Mouse (Mus musculus): ENCODE results near the gene Cdrt4. TPM values are rescaled to one million over a fixed set of nuclear protein-coding genes. Genes with fewer than 3 reads are reported as not detected.

Gene Cdrt4
- total RNA-seq, 1 experiment from 2014 or later: not detected

DNA sequence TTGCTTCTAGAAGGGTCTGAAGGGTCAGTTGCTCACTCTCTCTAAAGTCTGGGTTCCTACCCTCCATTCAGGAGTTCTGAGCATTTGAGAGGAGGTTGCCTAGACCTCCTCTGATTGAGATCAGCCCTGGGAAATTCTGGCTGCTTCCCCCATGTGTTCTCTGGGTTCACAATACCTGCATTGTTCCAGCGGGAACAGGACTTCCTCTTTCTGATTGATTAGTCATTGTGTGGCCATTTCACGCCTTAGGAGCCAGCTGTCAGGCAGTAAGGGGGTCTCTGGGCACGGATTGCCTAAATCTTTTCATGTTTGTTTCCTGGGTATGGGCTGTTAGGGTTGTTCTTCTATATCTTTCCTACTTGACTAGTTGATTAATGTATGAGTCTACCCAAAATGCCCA is 32.8 kb downstream of the Cdrt4 start:
- no peak for ATAC-seq (replicated peaks in 1 of 2; ENCODE audit: insufficient read depth in 1 of 2, low FRiP score in 2 of 2, low TSS enrichment in 1 of 2, low read depth in 1 of 2, poor library complexity in 2 of 2, severe bottlenecking in 2 of 2)

DNA sequence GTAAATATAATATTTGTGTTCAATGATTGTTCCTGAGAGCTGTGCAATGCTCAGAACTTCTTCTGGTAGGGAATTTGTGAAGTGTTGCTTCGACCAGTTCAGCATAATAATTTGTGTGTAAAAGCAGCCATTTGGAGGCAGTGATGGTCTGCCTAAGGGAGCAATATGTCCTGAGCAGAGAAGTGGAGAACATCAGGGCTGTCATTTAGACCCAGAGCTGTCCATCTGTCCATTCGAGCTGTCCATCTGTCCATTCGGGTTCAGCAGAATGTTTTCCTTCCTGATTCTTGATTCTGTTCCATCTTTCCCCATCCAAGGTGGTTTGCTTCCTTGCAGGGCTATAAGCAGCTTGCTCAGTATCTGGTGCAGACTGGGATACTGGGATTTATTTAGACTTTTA is 33.4 kb downstream of the Cdrt4 start:
- ATAC-seq (replicated peaks in 1 of 2; ENCODE audit: insufficient read depth in 1 of 2, low FRiP score in 2 of 2, low TSS enrichment in 1 of 2, low read depth in 1 of 2, poor library complexity in 2 of 2, severe bottlenecking in 2 of 2): no peak

DNA sequence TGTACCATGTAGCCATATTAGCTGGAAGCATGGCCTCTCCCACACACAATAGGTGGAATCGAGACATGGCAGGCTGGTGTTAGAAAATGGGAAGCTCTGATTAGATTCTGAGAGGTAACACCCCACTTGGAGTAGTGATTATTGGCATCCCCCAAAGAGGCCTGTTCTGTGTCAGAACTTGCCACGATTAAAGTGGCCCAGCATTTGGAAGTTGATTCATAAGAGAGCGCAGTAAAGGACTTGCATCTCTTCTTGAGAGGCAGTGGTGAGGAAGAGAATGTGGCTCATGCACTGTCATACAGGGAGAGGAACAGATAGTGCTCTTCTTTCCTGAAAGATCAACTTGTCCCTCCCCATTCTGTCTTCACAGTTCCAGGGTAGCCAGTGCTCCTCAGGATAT is 34.1 kb downstream of the Cdrt4 start:
- no peak for ATAC-seq (replicated peaks in 1 of 2; ENCODE audit: insufficient read depth in 1 of 2, low FRiP score in 2 of 2, low TSS enrichment in 1 of 2, low read depth in 1 of 2, poor library complexity in 2 of 2, severe bottlenecking in 2 of 2)

DNA sequence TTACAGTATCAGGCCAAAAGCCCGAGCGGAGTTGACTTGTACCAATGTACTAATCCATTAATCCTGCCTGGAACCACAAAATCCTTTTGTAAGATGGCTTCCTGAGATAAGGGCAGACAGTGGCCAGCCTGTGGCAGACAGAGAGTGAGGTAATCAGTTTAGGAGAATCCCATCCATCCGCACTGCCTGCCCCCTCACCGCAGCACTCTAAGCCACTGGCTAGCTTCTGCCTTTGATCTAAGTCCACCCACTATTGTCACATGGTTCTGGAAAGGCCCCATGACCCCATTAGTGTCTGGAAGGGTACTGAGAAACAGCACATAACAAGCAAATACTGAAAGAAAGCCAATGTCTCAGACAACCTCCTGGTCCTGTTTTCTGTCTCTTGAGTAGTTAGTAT is 35.6 kb downstream of the Cdrt4 start:
- no peak for ATAC-seq (replicated peaks in 1 of 2; ENCODE audit: insufficient read depth in 1 of 2, low FRiP score in 2 of 2, low TSS enrichment in 1 of 2, low read depth in 1 of 2, poor library complexity in 2 of 2, severe bottlenecking in 2 of 2)

DNA sequence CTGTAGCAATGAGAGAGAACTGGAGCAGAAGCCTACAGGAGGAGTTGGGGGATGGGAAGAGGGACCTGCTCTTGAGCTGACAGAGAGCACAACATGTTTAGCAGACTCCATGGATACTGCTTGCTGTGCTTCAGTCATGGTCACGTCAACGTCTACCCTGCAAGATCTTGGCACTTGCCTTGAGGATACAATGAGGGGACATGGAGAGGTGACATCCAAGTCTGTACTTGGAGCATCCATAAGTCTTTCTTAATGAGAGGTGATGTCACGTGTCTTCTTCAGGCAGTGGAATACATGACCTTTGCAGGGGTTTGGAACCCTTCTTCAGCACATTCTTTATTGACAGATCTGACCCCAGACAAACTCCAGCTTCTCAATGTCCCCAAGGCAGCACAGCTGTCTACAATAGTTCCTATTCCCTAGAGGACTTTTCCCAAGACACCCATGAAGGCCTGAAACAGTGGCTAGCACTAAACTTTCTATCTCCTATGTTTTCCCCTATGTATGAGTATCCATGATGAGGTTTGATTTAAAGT is 39.2 kb downstream of the Cdrt4 start:
- ATAC-seq (replicated peaks in 1 of 2; ENCODE audit: insufficient read depth in 1 of 2, low FRiP score in 2 of 2, low TSS enrichment in 1 of 2, low read depth in 1 of 2, poor library complexity in 2 of 2, severe bottlenecking in 2 of 2): no peak

DNA sequence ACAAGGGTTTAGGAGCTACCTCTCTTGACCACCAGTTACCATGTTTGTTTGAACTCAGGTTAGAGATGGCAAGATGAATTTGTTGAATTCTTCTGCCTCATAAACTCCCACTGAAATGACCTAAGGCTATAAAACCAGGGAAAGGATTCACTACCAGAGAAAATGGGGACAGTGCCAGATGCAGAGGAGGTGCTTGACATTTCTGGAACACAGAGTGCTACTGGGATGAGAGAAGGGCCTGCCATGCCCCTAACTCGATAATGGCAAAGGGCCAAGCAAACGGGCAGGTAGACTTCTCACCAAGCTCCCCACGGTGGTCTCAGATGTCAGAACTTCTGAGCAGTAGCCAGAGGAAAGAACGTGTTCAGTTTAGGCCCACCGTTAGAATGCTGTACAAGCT is 39.8 kb downstream of the Cdrt4 start:
- ATAC-seq (replicated peaks in 1 of 2; ENCODE audit: insufficient read depth in 1 of 2, low FRiP score in 2 of 2, low TSS enrichment in 1 of 2, low read depth in 1 of 2, poor library complexity in 2 of 2, severe bottlenecking in 2 of 2): no peak

DNA sequence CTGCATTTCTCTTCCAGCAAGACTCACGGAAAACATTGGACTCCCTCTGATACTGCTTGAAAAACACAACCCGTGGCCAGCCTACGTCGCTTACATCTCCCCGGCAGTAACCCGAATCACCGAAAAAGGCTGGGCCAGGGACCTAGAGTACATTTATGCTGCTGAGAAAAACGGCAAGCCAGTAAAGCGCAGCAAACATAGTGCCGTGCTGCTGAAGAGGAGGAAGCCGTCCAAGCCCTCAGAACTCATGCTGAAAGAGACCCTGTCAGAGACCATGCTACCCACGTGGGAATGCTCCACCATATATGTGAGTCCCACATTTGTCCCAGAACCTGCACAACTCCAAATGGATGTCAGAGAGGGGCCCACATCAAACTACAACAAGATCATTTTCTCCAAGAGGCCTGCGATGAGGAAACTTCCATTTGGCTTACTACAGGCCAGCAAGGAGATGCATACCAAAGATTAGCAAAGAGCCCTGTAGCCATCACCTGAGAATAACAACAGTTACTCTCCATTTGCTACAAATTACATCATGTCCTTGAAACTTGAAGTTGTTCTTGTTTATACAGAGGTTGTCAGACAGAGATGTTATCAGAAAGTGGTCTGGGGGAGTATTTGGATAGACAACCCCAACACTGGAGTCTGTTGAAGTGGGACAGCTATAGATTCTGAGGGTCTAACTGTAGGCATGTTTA is 41.7 kb downstream of the Cdrt4 start:
- ATAC-seq (replicated peaks in 1 of 2; ENCODE audit: insufficient read depth in 1 of 2, low FRiP score in 2 of 2, low TSS enrichment in 1 of 2, low read depth in 1 of 2, poor library complexity in 2 of 2, severe bottlenecking in 2 of 2): no peak

DNA sequence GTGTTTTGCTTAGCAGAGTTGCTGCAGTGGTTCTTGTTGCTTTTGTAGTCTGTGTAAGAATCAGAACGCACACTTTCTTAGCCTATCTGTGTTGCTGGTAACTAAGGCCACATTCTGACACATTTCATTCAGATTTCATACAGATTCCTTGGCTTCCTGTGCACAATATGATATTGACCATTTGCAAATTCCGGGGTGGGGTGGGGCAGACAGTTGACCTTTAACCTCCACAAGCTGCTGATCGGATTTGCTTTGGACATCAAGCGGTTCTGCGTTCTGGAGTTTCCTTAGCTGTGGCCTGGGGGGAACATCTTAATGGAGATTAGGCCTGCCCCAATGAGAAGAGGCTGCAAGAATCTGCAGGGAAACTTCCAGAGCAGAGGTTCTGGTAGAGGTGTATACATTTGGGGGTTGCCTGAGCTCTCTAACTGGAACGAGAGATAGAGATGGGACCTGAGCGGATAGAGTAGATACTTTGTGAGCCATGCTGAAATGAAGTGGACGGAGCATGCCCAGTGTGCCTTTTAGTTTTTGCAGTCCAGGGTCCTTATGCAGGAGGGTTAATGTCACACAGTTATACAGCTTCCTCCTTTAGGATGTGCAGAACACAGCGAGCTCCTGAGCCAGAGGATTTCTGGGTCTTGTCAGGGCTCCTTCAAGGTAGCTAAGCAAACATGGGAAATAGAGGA is 44.2 kb downstream of the Cdrt4 start:
- ATAC-seq (replicated peaks in 1 of 2; ENCODE audit: insufficient read depth in 1 of 2, low FRiP score in 2 of 2, low TSS enrichment in 1 of 2, low read depth in 1 of 2, poor library complexity in 2 of 2, severe bottlenecking in 2 of 2): no peak

DNA sequence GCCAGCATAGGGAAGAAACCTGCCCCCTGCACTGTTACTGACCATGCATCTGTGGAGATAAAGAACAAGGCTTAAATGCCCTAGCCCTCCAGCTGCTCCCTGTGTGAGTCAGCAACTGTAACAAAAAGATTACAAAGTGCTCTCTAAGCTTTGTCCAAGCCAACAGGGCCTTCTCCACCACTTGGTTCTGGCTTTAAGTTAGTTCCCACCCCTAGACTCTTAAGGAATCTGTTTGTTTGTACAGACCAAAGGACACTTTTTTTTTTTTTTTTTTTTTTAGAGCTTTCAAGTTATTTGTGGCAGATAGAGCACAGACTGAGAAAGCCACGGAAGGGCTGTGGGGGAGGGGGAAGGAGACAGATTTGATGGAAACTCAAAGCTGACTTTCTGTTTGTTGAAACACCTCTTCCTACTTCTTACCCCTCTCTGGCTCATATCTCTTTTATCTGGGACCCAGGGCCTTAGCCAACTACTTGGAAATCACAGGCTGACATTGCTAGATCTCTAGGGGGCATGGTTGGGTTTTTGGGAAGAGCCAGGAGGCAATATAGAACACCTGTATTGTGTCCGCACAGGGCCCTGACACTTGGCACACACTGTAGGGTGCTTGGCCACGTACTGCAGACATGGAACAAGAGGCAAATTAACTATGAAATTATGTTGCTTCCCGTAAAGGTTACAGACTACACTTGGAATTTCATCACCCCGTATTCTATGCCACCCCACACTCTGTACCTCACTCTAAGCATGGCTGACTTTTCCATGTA is 44.9 kb downstream of the Cdrt4 start:
- ATAC-seq (replicated peaks in 1 of 2; ENCODE audit: insufficient read depth in 1 of 2, low FRiP score in 2 of 2, low TSS enrichment in 1 of 2, low read depth in 1 of 2, poor library complexity in 2 of 2, severe bottlenecking in 2 of 2): no peak

DNA sequence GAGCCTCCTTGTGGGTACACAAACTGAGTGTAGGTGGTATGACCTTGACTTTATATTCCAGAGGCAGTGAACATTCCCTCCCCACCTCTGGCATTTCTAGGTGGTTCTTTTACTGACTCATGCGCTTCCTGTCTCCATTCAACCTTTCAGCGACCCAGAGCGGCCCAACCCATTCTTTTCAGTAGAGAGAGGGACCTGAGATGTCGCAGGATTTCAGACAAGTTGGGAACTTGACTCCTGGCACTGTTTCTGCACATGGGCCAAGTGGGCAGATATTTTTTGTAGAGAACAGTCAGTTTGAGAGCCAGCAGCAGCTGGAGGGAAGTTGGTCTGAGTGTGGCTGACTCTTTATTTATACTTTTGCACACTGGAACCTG is 45.5 kb downstream of the Cdrt4 start:
- ATAC-seq (replicated peaks in 1 of 2; ENCODE audit: insufficient read depth in 1 of 2, low FRiP score in 2 of 2, low TSS enrichment in 1 of 2, low read depth in 1 of 2, poor library complexity in 2 of 2, severe bottlenecking in 2 of 2): no peak

DNA sequence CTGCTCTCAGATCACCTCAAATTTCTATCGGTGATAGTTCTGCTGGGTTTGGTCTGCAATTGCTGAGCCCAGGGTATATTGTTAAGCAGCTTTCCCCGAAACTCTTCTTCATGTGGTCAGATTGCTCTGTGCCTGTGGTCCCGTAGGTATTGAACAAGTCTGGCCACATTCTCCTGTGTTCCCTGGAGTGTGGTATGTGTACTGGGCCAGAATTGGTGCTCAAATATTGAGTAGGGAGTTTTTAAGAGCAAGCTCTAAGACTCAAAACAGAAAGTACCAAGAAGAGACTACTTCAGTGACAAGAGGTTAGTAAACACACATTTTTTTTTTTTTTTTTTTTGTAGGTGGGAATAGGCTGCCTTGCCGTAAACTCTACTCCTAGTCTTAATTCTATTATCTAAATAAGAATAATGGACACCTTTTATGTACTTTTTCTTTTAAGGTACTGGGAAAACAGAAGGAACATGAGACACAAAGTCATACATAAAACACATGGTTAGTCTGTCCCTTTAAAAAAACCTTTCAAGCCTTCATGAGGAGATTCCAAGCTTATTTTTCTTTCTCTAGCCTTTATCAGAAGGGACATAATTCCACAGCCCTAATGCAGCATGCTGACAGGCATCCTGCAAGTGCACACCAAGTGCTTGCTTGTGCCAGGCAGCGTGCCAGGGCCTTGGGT is 46.2 kb downstream of the Cdrt4 start:
- no peak for ATAC-seq (replicated peaks in 1 of 2; ENCODE audit: insufficient read depth in 1 of 2, low FRiP score in 2 of 2, low TSS enrichment in 1 of 2, low read depth in 1 of 2, poor library complexity in 2 of 2, severe bottlenecking in 2 of 2)

DNA sequence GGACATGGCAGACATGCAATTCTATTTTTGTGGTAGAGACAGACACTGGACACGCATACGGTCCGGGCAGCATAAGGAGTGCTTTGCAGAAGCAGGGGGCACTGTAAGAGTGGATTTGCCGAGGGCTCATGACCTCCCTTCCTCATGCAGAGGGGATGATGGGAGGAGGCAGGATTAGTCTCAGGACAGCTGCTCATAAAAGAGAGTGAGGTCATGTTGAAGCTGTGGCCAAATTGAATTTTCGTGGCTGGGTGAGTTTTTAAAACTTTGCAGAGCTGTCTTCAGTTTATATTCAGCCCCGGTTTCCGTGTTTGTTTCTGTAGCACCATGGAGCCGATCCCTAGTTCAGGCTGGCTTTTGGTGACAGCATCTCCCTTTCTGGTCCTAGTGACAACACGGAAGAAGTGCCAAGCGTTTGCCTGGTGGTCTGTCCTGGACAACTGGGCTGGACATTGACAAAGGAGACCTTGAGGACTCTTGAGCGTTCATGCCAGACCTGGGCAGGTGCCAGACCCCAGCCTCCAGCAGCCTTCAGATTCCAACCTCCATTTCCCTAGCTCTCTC is 46.8 kb downstream of the Cdrt4 start:
- no peak for ATAC-seq (replicated peaks in 1 of 2; ENCODE audit: insufficient read depth in 1 of 2, low FRiP score in 2 of 2, low TSS enrichment in 1 of 2, low read depth in 1 of 2, poor library complexity in 2 of 2, severe bottlenecking in 2 of 2)

DNA sequence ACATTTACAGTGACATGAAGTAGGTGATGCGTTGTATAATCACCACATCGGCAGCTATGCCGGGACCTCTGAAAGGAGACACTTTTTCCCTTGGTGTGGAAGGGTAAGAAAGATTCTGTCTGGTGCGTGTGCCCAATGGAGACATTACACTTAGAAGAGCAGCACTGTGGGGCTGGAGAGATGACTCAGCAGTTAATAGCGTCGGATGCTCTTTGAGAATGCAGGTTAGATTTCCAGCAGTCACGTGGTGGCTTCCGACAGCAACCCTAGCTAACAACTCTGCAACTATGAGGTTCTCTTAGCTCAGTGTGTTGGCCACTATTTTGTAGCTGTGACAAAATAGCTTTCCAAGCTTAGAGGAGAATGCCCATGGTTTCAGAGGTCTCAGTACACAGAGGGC is 49.1 kb downstream of the Cdrt4 start:
- ATAC-seq (replicated peaks in 1 of 2; ENCODE audit: insufficient read depth in 1 of 2, low FRiP score in 2 of 2, low TSS enrichment in 1 of 2, low read depth in 1 of 2, poor library complexity in 2 of 2, severe bottlenecking in 2 of 2): no peak

DNA sequence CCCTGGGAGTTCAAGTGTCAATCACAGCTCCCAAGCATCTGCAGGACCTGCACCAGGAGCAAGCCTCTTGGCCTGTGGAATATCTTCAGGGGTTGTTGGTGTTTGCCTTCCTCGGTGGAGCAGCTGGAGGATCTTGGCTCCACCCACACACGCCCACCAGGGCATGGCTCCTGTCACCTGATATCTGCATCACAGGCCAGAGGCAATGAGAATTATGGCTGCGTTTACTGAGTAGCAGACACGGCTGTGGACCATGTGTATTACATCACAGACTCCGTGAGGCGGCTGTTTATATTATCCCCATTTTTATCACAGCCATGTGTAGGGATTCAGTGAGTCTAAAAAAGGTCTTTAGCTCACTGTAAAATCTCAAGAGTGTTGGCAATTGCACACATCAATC is 53.6 kb downstream of the Cdrt4 start:
- ATAC-seq (replicated peaks in 1 of 2; ENCODE audit: insufficient read depth in 1 of 2, low FRiP score in 2 of 2, low TSS enrichment in 1 of 2, low read depth in 1 of 2, poor library complexity in 2 of 2, severe bottlenecking in 2 of 2): no peak

DNA sequence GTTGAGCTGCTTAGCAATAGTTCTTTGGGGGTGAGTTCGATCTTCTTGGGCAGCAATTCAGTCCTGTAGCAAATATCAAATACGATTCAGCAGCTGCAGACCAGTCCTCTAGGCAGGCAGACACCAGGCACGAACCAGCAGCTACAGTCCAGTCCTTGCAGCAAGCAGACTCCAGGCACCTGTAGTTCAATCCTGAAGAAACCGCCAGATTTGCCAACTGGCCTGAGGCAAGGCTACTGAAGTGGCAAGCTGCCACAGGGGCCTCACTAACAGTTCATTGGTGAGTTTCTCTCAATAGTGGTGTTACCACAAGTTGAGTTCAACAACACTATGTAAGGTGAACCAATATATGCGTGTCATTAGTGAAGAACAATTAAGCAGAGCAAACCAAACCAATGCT is 56.4 kb downstream of the Cdrt4 start:
- no peak for ATAC-seq (replicated peaks in 1 of 2; ENCODE audit: insufficient read depth in 1 of 2, low FRiP score in 2 of 2, low TSS enrichment in 1 of 2, low read depth in 1 of 2, poor library complexity in 2 of 2, severe bottlenecking in 2 of 2)

DNA sequence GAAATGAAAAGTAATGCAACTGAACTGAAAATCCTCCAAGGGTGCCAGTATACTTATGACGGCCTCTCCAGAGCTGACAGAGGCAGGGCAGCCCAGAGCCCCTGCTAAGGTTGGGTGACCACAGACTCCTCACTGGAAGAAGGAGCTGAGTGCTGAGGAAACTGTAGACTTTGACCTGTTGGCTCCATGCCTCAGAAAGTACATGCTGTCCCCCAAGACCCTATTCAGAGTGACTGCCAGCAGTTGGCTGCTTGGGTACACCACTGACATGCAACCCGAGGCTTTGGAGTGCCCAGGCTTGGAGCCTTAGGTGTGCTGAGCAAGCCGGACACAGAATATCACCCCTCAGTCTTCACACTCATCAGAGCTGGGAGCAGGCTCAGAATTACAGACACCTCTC is 57.0 kb downstream of the Cdrt4 start:
- no peak for ATAC-seq (replicated peaks in 1 of 2; ENCODE audit: insufficient read depth in 1 of 2, low FRiP score in 2 of 2, low TSS enrichment in 1 of 2, low read depth in 1 of 2, poor library complexity in 2 of 2, severe bottlenecking in 2 of 2)

DNA sequence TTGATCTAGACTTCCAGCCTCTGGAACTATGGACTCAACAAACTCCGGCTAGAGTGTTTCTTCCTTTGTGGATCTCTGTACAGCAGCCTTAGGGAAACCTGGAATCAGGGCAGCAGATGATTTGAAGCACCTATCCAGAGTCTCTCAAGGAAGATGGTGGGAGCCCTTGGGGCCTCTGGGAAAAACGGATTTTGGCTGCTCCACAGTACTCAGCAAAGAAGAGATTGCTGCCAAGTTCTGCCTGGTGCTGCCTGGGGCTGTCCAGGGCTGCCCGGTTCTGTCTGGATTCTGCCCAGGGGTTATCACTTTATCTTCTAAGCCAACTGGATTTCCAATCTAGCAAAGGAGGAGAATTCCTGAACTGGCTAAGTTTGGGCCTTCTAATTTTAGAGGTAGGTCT is 58.8 kb downstream of the Cdrt4 start:
- no peak for ATAC-seq (replicated peaks in 1 of 2; ENCODE audit: insufficient read depth in 1 of 2, low FRiP score in 2 of 2, low TSS enrichment in 1 of 2, low read depth in 1 of 2, poor library complexity in 2 of 2, severe bottlenecking in 2 of 2)
